Mouse (Mus musculus) liver, postnatal 0 days (tissue): ENCODE results near the gene Jup.

Source experiments
- CTCF ChIP-seq: sonication (generic); IDR thresholded peaks from 2 replicates; pipeline ENCODE4 v1.5.1; 2016; ENCODE audit warnings: antibody characterized with exemption, low read depth
- EP300 ChIP-seq: IDR thresholded peaks from 2 replicates; pipeline ENCODE4 v1.6.1; 2016; ENCODE audit warnings: antibody characterized with exemption, low read depth, mild to moderate bottlenecking

DNA sequence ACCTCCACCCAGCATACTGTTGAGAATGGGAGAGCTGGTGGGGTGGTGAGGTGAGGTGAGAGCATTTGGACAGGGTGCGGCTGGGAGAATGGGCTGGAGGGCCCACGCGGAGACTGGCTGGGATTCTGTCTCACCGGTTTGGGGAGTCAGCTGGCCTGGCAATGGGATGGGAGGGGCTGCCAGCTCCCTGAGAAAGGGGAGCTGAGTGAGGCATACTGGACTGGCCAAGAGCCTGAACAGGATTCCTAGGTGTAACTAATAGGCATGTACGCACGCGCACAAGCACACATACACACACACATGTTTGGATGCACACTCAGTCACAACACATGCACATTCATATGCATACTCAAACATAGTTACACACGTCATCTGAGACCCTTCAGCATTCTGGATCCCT is 8.7 kb upstream of the Jup start:
- no peak for TF ChIP-seq CTCF
- TF ChIP-seq EP300 = no peak
